11 mouse cellular contexts compared by ENCODE assay signal in genomic region chr13:107607294-107607693, GRCm38 (mm10).
DNase-seq lines count a peak whose midpoint lies in the region; ATAC-seq and TF ChIP-seq lines count a peak whose summit lies in the region.
"Had no signal": no experiment of that assay in that cellular context is flagged by ENCODE, and none has a peak within 500 bp of the region (broad histone marks: within the 10 kb centered on the region; RNA-seq: fewer than 3 reads in every experiment).

No protein-coding gene starts in this region.

- H3K27me3 ChIP-seq in heart, postnatal 0 days (ENCODE audit: control insufficient read depth, insufficient read depth, low read length) = no peaks in the 10 kb centered on the region
- H3K27me3 ChIP-seq in liver, embryonic 16.5 days (ENCODE audit: control insufficient read depth, insufficient read depth, low read depth, low read length) = no peaks in the 10 kb centered on the region
- no peaks in the 10 kb centered on the region for H3K27me3 ChIP-seq in embryonic facial prominence, embryonic 10.5 days (replicated peaks; ENCODE audit: low read depth, poor library complexity, severe bottlenecking)

- H3K4me2 ChIP-seq in heart, postnatal 0 days (ENCODE audit: low read depth, low read length) = no peak overlapping the region
- no peak overlapping the region for H3K4me2 ChIP-seq in liver, embryonic 16.5 days (ENCODE audit: low read depth, low read length)
- H3K4me2 ChIP-seq: midbrain, embryonic 12.5 days had no signal

- TF ChIP-seq EP300 in heart, postnatal 0 days (IDR thresholded peaks at IDR 0.05; ENCODE audit: low read depth) = no peak; the same call in 1 of the 2 replicates

- DNase-seq in gastrocnemius, adult 2 months = peak; percentile 31
- DNase-seq in gastrocnemius, adult 8-10 months (ENCODE audit: low spot score in 2 of 2) = no peak
- DNase-seq in adrenal gland, postnatal 36 days = peak; percentile 10 to 22
- peak; percentile 68 for DNase-seq in heart, postnatal 0 days (ENCODE audit: low spot score)
- DNase-seq in embryonic facial prominence, embryonic 10.5 days (ENCODE audit: low spot score) = no peak
- no peak for DNase-seq in urinary bladder, postnatal 10 days (ENCODE audit: low spot score)
- DNase-seq: cerebellum, adult 11 months; thymus, postnatal 14 days had no signal

- peaks cover 4% of the 10 kb centered on the region; the same call in 1 of the 2 replicates for H3K9me3 ChIP-seq in heart, postnatal 0 days (replicated peaks; ENCODE audit: control insufficient read depth, low read length)
- H3K9me3 ChIP-seq in liver, embryonic 16.5 days (replicated peaks; ENCODE audit: control insufficient read depth, low read length) = no peaks in the 10 kb centered on the region
- H3K9me3 ChIP-seq in embryonic facial prominence, embryonic 10.5 days = peaks cover 4% of the 10 kb centered on the region; the same call in 1 of the 2 replicates

- no peaks in the 10 kb centered on the region for H3K36me3 ChIP-seq in heart, postnatal 0 days (replicated peaks; ENCODE audit: control insufficient read depth, insufficient read depth, low read length)
- H3K36me3 ChIP-seq in liver, embryonic 16.5 days (ENCODE audit: control insufficient read depth, insufficient read depth) = no peaks in the 10 kb centered on the region
- no peaks in the 10 kb centered on the region for H3K36me3 ChIP-seq in embryonic facial prominence, embryonic 10.5 days (replicated peaks)
- H3K36me3 ChIP-seq: midbrain, embryonic 12.5 days had no signal

- ATAC-seq in heart, postnatal 0 days (ENCODE audit: insufficient read depth, low read depth) = peak; percentile 63
- ATAC-seq in liver, embryonic 16.5 days (ENCODE audit: low read depth) = peak; percentile 27; the same call in 1 of the 2 replicates
- no peak for ATAC-seq in inflammation-experienced regulatory T-cells, adult 6 months

- no peak for TF ChIP-seq CTCF in gastrocnemius, adult 2 months (IDR thresholded peaks at IDR 0.05)
- no peak for TF ChIP-seq CTCF in heart, postnatal 0 days (IDR thresholded peaks at IDR 0.05; ENCODE audit: low read depth)

- H3K27ac ChIP-seq in gastrocnemius, adult 2 months = peak overlapping the region; percentile 62
- H3K27ac ChIP-seq in heart, postnatal 0 days (ENCODE audit: low read depth) = no peak overlapping the region
- H3K27ac ChIP-seq in liver, embryonic 16.5 days (ENCODE audit: low read length) = no peak overlapping the region
- H3K27ac ChIP-seq in embryonic facial prominence, embryonic 10.5 days (replicated peaks) = no peak overlapping the region
- H3K27ac ChIP-seq: midbrain, embryonic 12.5 days had no signal

- no peak overlapping the region for H3K9ac ChIP-seq in heart, postnatal 0 days (replicated peaks; ENCODE audit: low read depth, low read length)
- H3K9ac ChIP-seq in liver, embryonic 16.5 days (ENCODE audit: low read depth, low read length) = no peak overlapping the region
- H3K9ac ChIP-seq: midbrain, embryonic 12.5 days had no signal

- peaks cover 4% of the 10 kb centered on the region; the same call in 1 of the 2 replicates for H3K4me1 ChIP-seq in heart, postnatal 0 days (ENCODE audit: control insufficient read depth, insufficient read depth)
- no peaks in the 10 kb centered on the region for H3K4me1 ChIP-seq in liver, embryonic 16.5 days (ENCODE audit: control insufficient read depth, low read depth, low read length)
- H3K4me1 ChIP-seq in embryonic facial prominence, embryonic 10.5 days = no peaks in the 10 kb centered on the region; the same call in 1 of the 2 replicates
- H3K4me1 ChIP-seq: midbrain, embryonic 12.5 days had no signal

- no peak overlapping the region for H3K4me3 ChIP-seq in gastrocnemius, adult 2 months
- H3K4me3 ChIP-seq in heart, postnatal 0 days (ENCODE audit: low read depth, low read length) = no peak overlapping the region
- no peak overlapping the region for H3K4me3 ChIP-seq in liver, embryonic 16.5 days (ENCODE audit: low read depth, low read length)
- H3K4me3 ChIP-seq in embryonic facial prominence, embryonic 10.5 days = no peak overlapping the region
- H3K4me3 ChIP-seq: midbrain, embryonic 12.5 days had no signal

- 42% methylated on average over 4 of the region's 4 CpGs for WGBS in heart, postnatal 0 days
- 30% methylated on average over 4 of the region's 4 CpGs for WGBS in liver, embryonic 16.5 days (ENCODE audit: insufficient replicate concordance)
- WGBS in embryonic facial prominence, embryonic 10.5 days = 88% methylated on average over 4 of the region's 4 CpGs

- intact Hi-C loops in gastrocnemius, adult 2 months (cut with DNase I) = no loop called here

Comparison
In these comparisons a context has a peak if more than half of its experiments do, and no peak if none do; other contexts are left out.
1. DNase-seq: peak in gastrocnemius, adult 2 months (single experiment), adrenal gland, postnatal 36 days (2 of 2) and heart, postnatal 0 days (single experiment); none in gastrocnemius, adult 8-10 months (0 of 2), embryonic facial prominence, embryonic 10.5 days (single experiment) and urinary bladder, postnatal 10 days (single experiment).